Mouse (Mus musculus): Measurements from ENCODE around the gene Nsg1. TPM values are rescaled to one million over a fixed set of nuclear protein-coding genes. Genes with fewer than 3 reads are reported as not detected.

Nsg1 gene
- total RNA-seq, 2 experiments from 2014 or later = 3.2 TPM

Other genes with a start within 250 kb of the Nsg1 start
- 10 to 100 TPM; 14.5 to 15.8 TPM for gene Stx18, start 121.2 kb downstream of the Nsg1 start, total RNA-seq (2021)
- 1 to 10 TPM; 2.4 to 2.6 TPM for gene Zbtb49, start 60.5 kb upstream of the Nsg1 start, total RNA-seq (2021)
- 10 to 100 TPM; 15.5 to 17.4 TPM for gene Lyar, start 60.6 kb upstream of the Nsg1 start, total RNA-seq (2021)
- gene Tmem128, start 100.3 kb upstream of the Nsg1 start, total RNA-seq (2021) = 1 to 10 TPM; 6.1 to 8.1 TPM
- gene Otop1, start 116.1 kb upstream of the Nsg1 start, total RNA-seq (2021) = under 1 TPM; 0.36 to 0.38 TPM
- not detected for gene Drd5, start 159.5 kb upstream of the Nsg1 start, total RNA-seq (2021)